Mouse (Mus musculus) frontal cortex, adult (tissue): ENCODE data around the gene Gba2.
"Not testable (repeated sequence)": the region's sequence is repeated elsewhere in the genome, so short reads cannot be mapped to it uniquely, and the experiment has no call there.

ENCODE experiments used
- ATAC-seq: cut with Nextera tagmentation; 2 replicates; pipeline ENCODE4 v1.9.2; 2017; ENCODE audit warnings: mild to moderate bottlenecking, moderate library complexity, mixed read lengths; ENCODE audit not compliant: low TSS enrichment

The Gba2 gene

GRCm38 (mm10) chr4:43578376-43579204, at the start of gene Gba2, which contains the start of gene Rgp1:
Gba2 (minus strand) TSS chr4:43578873.
Rgp1 (plus strand) TSS chr4:43578715.
- peak; percentile 79 for ATAC-seq

- no peak for ATAC-seq
Observed at GRCm38 (mm10) chr4:43620146-43620778, 41.6 kb upstream of the Gba2 start.

- no peak for ATAC-seq
Observed at GRCm38 (mm10) chr4:43613060-43613730, 34.5 kb upstream of the Gba2 start.

- ATAC-seq = no peak
Observed at GRCm38 (mm10) chr4:43612534-43612933, 33.9 kb upstream of the Gba2 start.

- no peak for ATAC-seq
Observed at GRCm38 (mm10) chr4:43604751-43605685, 26.3 kb upstream of the Gba2 start.

GRCm38 (mm10) chr4:43604099-43604498, 25.4 kb upstream of the Gba2 start:
- ATAC-seq = no peak

- no peak for ATAC-seq
Observed at GRCm38 (mm10) chr4:43600195-43600934, 21.7 kb upstream of the Gba2 start.

- ATAC-seq = no peak
Observed at GRCm38 (mm10) chr4:43598650-43599380, 20.1 kb upstream of the Gba2 start.

GRCm38 (mm10) chr4:43598200-43598599, 19.5 kb upstream of the Gba2 start:
- no peak for ATAC-seq

GRCm38 (mm10) chr4:43596597-43596996, 17.9 kb upstream of the Gba2 start:
- ATAC-seq = not testable (repeated sequence)

GRCm38 (mm10) chr4:43593453-43593852, 14.8 kb upstream of the Gba2 start:
- no peak for ATAC-seq

- no peak for ATAC-seq
Observed at GRCm38 (mm10) chr4:43591961-43592360, 13.3 kb upstream of the Gba2 start.

GRCm38 (mm10) chr4:43591543-43591942, 12.9 kb upstream of the Gba2 start:
- ATAC-seq = no peak

- ATAC-seq = no peak
Observed at GRCm38 (mm10) chr4:43587681-43588080, 9.0 kb upstream of the Gba2 start.

- ATAC-seq = no peak
Observed at GRCm38 (mm10) chr4:43586411-43586810, 7.7 kb upstream of the Gba2 start.

- no peak for ATAC-seq
Observed at GRCm38 (mm10) chr4:43585682-43586081, 7.0 kb upstream of the Gba2 start.

GRCm38 (mm10) chr4:43584444-43585416, 6.1 kb upstream of the Gba2 start, which contains the start of gene Msmp:
Msmp (minus strand) TSS chr4:43584494.
- ATAC-seq = no peak

GRCm38 (mm10) chr4:43583421-43583820, 4.7 kb upstream of the Gba2 start:
- no peak for ATAC-seq

GRCm38 (mm10) chr4:43582241-43582640, 3.6 kb upstream of the Gba2 start:
- ATAC-seq = no peak
